Mouse (Mus musculus) ES-Bruce4 (cell line): ENCODE data around the gene Nuf2.

Experiments used
- CTCF ChIP-seq: IDR thresholded peaks from one replicate; pipeline ENCODE4 v1.8.1; 2011; ENCODE audit warnings: low read depth, low read length
- EP300 ChIP-seq: IDR thresholded peaks from 2 replicates; pipeline ENCODE4 v1.6.1; 2011; ENCODE audit warnings: low read depth, low read length; ENCODE audit not compliant: insufficient read depth

GRCm38 (mm10) chr1:169574136-169574535, 42.9 kb upstream of the Nuf2 start:
- TF ChIP-seq CTCF, result no peak
- no peak for TF ChIP-seq EP300
